Mouse (Mus musculus) brain, embryonic 14.5 days (tissue): ENCODE data around the gene Crmp1.

Experiments used
- CTCF ChIP-seq: fragments of 200-500 bp; IDR thresholded peaks from 2 replicates; pipeline ENCODE4 v1.5.1; 2012; ENCODE audit warnings: inconsistent platforms, mild to moderate bottlenecking, moderate library complexity, borderline replicate concordance; ENCODE audit not compliant: insufficient read depth, insufficient read length; ENCODE audit errors: extremely low read depth
- POLR2A ChIP-seq: fragments of 200-500 bp; IDR thresholded peaks from 2 replicates; pipeline ENCODE4 v1.6.1; 2012; ENCODE audit warnings: mild to moderate bottlenecking, inconsistent platforms, borderline replicate concordance; ENCODE audit not compliant: poor library complexity, insufficient read depth, insufficient read length, severe bottlenecking; ENCODE audit errors: extremely low read depth

DNA sequence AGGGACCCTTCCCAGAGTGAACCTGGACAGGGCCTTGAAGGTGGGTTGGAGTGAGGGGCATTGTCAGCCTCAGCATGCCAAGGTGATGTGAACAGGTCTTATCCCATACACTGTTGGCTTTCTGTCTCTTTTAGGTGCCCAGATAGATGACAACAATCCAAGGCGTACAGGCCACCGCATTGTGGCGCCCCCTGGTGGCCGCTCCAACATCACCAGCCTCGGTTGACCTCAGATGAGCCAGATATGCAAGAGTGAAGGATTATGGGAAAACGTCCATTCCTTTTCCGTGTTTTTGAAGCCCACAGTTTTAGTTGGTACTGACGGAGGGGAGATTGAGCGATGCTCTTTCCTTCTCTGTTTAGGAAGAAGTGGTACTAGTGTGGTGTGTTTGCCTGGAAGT lies 49.2 kb downstream of the Crmp1 start:
- TF ChIP-seq CTCF = peak; percentile 81
- no peak for TF ChIP-seq POLR2A
